Mouse (Mus musculus): ENCODE measurements at regions not wholly inside any gene's neighbourhood (a gene's known extent, or its start where the extent isn't known, plus 50 kb on each side); places are given as distances from the start of the nearest gene placed in this dataset.

GRCm38 (mm10) chr5:64648492-64648891 lies 154.7 kb upstream of the Klf3 start:
- peak; percentile 25 for DNase-seq (ENCODE audit: low read depth, low spot score)

GRCm38 (mm10) chr5:64651407-64651806 lies 151.8 kb upstream of the Klf3 start:
- peak; percentile 14 for DNase-seq (ENCODE audit: low read depth, low spot score)

- no peak for DNase-seq (ENCODE audit: low read depth, low spot score)
These were observed 149.4 kb upstream of the Klf3 start for GRCm38 (mm10) chr5:64653764-64654163.

- DNase-seq (ENCODE audit: low read depth, low spot score): no peak
These were observed 147.9 kb upstream of the Klf3 start for GRCm38 (mm10) chr5:64655286-64655685.

- peak; percentile 16 for DNase-seq (ENCODE audit: low read depth, low spot score)
These were observed 141.2 kb upstream of the Klf3 start for GRCm38 (mm10) chr5:64661959-64662358.

- no peak for DNase-seq (ENCODE audit: low read depth, low spot score)
These were observed 140.7 kb upstream of the Klf3 start for GRCm38 (mm10) chr5:64662476-64662875.

GRCm38 (mm10) chr5:64663766-64664165 lies 139.4 kb upstream of the Klf3 start:
- DNase-seq (ENCODE audit: low read depth, low spot score): no peak

GRCm38 (mm10) chr5:64665064-64665463 lies 138.1 kb upstream of the Klf3 start:
- peak; percentile 51 for DNase-seq (ENCODE audit: low read depth, low spot score)

GRCm38 (mm10) chr5:64666256-64666655 lies 136.9 kb upstream of the Klf3 start:
- DNase-seq (ENCODE audit: low read depth, low spot score): no peak

GRCm38 (mm10) chr5:64667053-64667452 lies 136.1 kb upstream of the Klf3 start:
- DNase-seq (ENCODE audit: low read depth, low spot score): no peak

- no peak for DNase-seq (ENCODE audit: low read depth, low spot score)
These were observed 129.3 kb upstream of the Klf3 start for GRCm38 (mm10) chr5:64673861-64674260.

- no peak for DNase-seq (ENCODE audit: low read depth, low spot score)
These were observed 126.8 kb upstream of the Klf3 start for GRCm38 (mm10) chr5:64676214-64676945.

GRCm38 (mm10) chr5:64676946-64677588 lies 126.1 kb upstream of the Klf3 start:
- DNase-seq (ENCODE audit: low read depth, low spot score): no peak

GRCm38 (mm10) chr5:64678706-64679105 lies 124.5 kb upstream of the Klf3 start:
- DNase-seq (ENCODE audit: low read depth, low spot score): no peak

- DNase-seq (ENCODE audit: low read depth, low spot score): peak; percentile 77
These were observed 123.1 kb upstream of the Klf3 start for GRCm38 (mm10) chr5:64679996-64680625.

GRCm38 (mm10) chr5:64681161-64681560 lies 122.0 kb upstream of the Klf3 start:
- DNase-seq (ENCODE audit: low read depth, low spot score): no peak

GRCm38 (mm10) chr5:64682326-64682845 lies 120.8 kb upstream of the Klf3 start:
- DNase-seq (ENCODE audit: low read depth, low spot score): no peak

GRCm38 (mm10) chr5:64683419-64683818 lies 119.8 kb upstream of the Klf3 start:
- peak; percentile 23 for DNase-seq (ENCODE audit: low read depth, low spot score)

GRCm38 (mm10) chr5:64684275-64684674 lies 118.9 kb upstream of the Klf3 start:
- DNase-seq (ENCODE audit: low read depth, low spot score): no peak

- no peak for DNase-seq (ENCODE audit: low read depth, low spot score)
These were observed 113.0 kb upstream of the Klf3 start for GRCm38 (mm10) chr5:64690148-64690547.

GRCm38 (mm10) chr5:64691406-64692100 lies 111.6 kb upstream of the Klf3 start:
- no peak for DNase-seq (ENCODE audit: low read depth, low spot score)

- DNase-seq (ENCODE audit: low read depth, low spot score): no peak
These were observed 110.9 kb upstream of the Klf3 start for GRCm38 (mm10) chr5:64692335-64692734.

Data from ES-CJ7 (cell line).